Mouse (Mus musculus) neural tube, embryonic 13.5 days (tissue): ENCODE measurements around the gene Mucl2. TPM values are rescaled to one million over a fixed set of nuclear protein-coding genes. Genes with fewer than 3 reads are reported as not detected.
"Not testable (repeated sequence)": the region's sequence is repeated elsewhere in the genome, so short reads cannot be mapped to it uniquely, and the experiment has no call there.

Source experiments
- ATAC-seq: fragments of 200-750 bp; cut with Nextera tagmentation; 2 replicates; pipeline ENCODE4 v1.8.0; 2017; ENCODE audit warnings: low read depth, mild to moderate bottlenecking, moderate TSS enrichment, moderate library complexity
- H3K27ac ChIP-seq: fragments of 300-500 bp; sonication (generic); replicated peaks from 2 replicates; pipeline ENCODE4 v1.5.1; 2015; ENCODE audit warnings: moderate library complexity, mild to moderate bottlenecking, inconsistent platforms
- H3K27me3 ChIP-seq: fragments of 300-500 bp; sonication (generic); 2 replicates; pipeline ENCODE4 v1.6.1; 2015; ENCODE audit warnings: mild to moderate bottlenecking, inconsistent platforms
- H3K36me3 ChIP-seq: fragments of 300-500 bp; sonication (generic); 2 replicates; pipeline ENCODE4 v1.6.1; 2015; ENCODE audit warnings: mild to moderate bottlenecking, inconsistent platforms
- H3K4me1 ChIP-seq: fragments of 300-500 bp; sonication (generic); replicated peaks from 2 replicates; pipeline ENCODE4 v1.6.1; 2015; ENCODE audit warnings: inconsistent platforms
- H3K4me2 ChIP-seq: fragments of 300-500 bp; sonication (generic); 2 replicates; pipeline ENCODE4 v1.6.1; 2015; ENCODE audit warnings: inconsistent platforms, mild to moderate bottlenecking, moderate library complexity
- H3K4me3 ChIP-seq: fragments of 300-500 bp; sonication (generic); 2 replicates; pipeline ENCODE4 v1.5.1; 2015; ENCODE audit warnings: mild to moderate bottlenecking, inconsistent platforms
- H3K9ac ChIP-seq: fragments of 300-500 bp; sonication (generic); 2 replicates; pipeline ENCODE4 v1.6.1; 2015; ENCODE audit warnings: moderate library complexity, mild to moderate bottlenecking, inconsistent platforms
- H3K9me3 ChIP-seq: fragments of 300-500 bp; sonication (generic); 2 replicates; pipeline ENCODE4 v1.6.1; 2016; ENCODE audit warnings: inconsistent platforms
- WGBS: fragments of 180-500 bp; shearing (Covaris S2); methylation state at CpG from one replicate; pipeline ENCODE4 v1.1.7; 2015; 5-methylcytosine and 5-hydroxymethylcytosine counted together
- microRNA-seq: library from miRNA; unstranded; fragments of <30 nt; microRNA quantifications from one replicate; pipeline ENCODE4, GENCODE M21; 2016
- polyA plus RNA-seq: library from polyadenylated mRNA; unstranded; fragments of >200 nt; fragmentation: Nextera tagmentation; extraction: Ambion mirVana; gene quantifications from 2 replicates; pipeline ENCODE4 v1.2.1, GENCODE M21; 2015

Gene Mucl2
- not detected in 2 replicates for polyA plus RNA-seq

GRCm38 (mm10) chr15:103899212-103899611 lies at the start of gene Mucl2:
TSS of gene Mucl2 (minus strand) at chr15:103899312.
- WGBS, result 86% methylated on average over 1 of the region's 1 CpGs
- Histone ChIP-seq H3K9ac (no peak within 1 kb of the TSS), H3K4me1 (no peaks in the 10 kb centered on the region), H3K27ac (no peak within 1 kb of the TSS), H3K4me2 (no peak within 1 kb of the TSS), H3K27me3 (no peaks in the 10 kb centered on the region), H3K9me3 (no peaks in the 10 kb centered on the region), H3K4me3 (no peak within 1 kb of the TSS), H3K36me3 (no peaks in the 10 kb centered on the region)
- ATAC-seq, result no peak

- WGBS, result 49% methylated on average over 1 of the region's 1 CpGs
These were observed 13.9 kb upstream of the Mucl2 start for GRCm38 (mm10) chr15:103913061-103913460.

More at GRCm38 (mm10) chr15:103913061-103913460, 13.9 kb upstream of the Mucl2 start:
- not testable (repeated sequence) for H3K4me3 ChIP-seq, H3K27me3 ChIP-seq, H3K4me1 ChIP-seq, H3K27ac ChIP-seq, ATAC-seq, H3K9ac ChIP-seq, H3K36me3 ChIP-seq, H3K4me2 ChIP-seq
- peaks cover 11% of the 10 kb centered on the region; the same call in 1 of the 2 replicates for H3K9me3 ChIP-seq

Small RNAs within 50 kb of the gene (microRNA-seq; reads per million reads assigned to microRNA genes)
- not detected for gene Gm22852

Other genes with a start within 250 kb of the Mucl2 start
- gene Mucl1, start 143.8 kb downstream of the Mucl2 start, polyA plus RNA-seq, result not detected in 2 replicates